Mouse (Mus musculus): ENCODE data around the gene Mrps25. TPM values are rescaled to one million over a fixed set of nuclear protein-coding genes. Genes with fewer than 3 reads are reported as not detected.

Gene Mrps25
- 10 to 100 TPM; 49.9 to 53.2 TPM for total RNA-seq (2021)

DNA sequence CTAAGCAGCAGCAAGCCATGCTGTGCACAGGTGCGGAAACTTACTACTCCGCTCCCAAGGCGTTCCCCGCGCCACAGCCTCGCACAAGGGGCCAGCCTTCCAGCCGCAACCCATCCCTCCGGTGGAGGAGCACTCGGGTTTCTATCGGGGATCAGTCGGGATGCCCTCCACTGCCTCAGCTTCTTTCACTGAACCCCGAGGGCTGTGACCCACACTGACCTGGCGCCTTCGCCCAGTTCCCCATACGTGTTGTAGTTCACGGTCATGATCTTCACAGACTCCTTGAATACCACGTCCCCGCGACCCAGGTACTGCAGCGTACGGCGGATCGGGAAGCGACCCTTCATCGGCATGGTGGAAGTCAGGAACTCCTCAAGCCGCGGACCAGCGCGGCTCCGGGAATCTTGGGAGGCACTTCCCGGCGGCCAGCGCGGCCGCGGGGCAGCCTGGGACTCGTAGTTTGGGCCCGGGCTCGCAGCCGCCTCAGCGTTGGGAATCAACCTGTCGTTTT lies at the start of gene Mrps25:
Gene Mrps25, minus strand, starts transcription at position 413 of the 511 bp plus-strand sequence.
- intact Hi-C loops (cut with DNase I) = loop anchor here (5.0 kb wide), 1 partner anchor 91 kb away; the partner anchor contains the start of gene Nr2c2

DNA sequence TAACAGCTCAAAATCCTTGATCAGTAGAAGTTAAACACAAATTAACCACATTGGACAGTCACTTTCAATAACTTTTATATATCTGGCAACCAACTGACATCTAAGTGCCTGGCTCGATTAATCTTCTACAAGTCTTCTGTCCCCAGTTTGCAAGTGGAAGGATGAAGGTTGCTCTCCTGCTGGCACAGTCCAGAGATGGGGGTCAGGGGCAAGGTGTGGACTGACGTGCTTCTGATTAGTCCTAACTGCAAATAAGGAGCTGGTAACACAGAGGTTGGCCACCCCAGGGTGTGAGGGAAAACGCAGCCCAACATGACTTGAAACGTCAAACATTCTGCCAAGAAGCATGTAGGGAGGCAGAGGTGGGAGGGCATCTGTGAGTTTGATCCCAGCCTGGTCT lies 47.9 kb upstream of the Mrps25 start:
- intact Hi-C loops (cut with DNase I) = no loop called here
- DNase-seq (ENCODE audit: extremely low spot score in 1 of 2, low spot score in 2 of 2) = no peak

More for the DNA sequence above, at the start of gene Mrps25:
- peak; percentile 56 to 80 for DNase-seq (ENCODE audit: extremely low spot score in 1 of 2, low spot score in 2 of 2)

DNA sequence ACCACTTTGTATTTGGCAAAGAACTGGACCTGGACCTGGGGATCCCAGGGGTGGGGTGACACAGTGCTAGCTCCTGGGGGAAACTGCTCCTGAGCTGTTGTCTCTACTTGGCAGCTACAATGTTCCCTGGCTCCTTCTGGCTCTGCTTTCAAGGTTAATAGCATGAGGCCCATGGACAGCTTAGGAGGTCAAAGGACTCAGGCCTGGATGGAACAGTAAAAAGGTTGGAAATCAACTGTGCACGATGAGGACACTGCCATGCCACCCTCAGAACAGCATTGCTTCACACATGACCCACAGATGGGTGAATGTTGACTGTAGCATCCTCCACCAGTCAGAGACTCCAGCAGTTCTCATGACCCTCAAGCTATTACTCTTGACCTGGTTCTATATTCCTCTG lies 47.5 kb upstream of the Mrps25 start:
- intact Hi-C loops (cut with DNase I) = no loop called here

DNA sequence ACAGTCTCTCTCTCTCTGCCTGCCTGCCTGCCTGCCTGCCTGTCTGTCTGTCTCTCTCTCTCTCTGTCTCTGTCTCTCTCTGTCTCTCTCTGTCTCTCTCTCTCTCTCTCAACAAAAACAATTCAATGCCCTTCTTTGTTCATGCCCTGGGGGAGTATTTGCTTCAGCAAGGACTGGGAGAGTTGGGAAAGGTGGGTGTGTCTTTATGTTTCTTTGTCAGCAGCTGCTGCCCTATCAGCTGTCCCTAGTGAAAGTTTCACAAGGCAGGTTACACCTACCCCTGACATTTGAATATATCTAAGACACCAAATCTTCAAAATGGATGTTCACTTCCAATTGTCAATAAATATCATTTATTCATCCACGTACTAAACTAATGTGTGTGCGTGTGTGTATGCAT lies 45.8 kb upstream of the Mrps25 start:
- DNase-seq (ENCODE audit: extremely low spot score in 1 of 2, low spot score in 2 of 2) = no peak
- intact Hi-C loops (cut with DNase I) = loop anchor here (10.0 kb wide), 1 partner anchor 515 kb away; no protein-coding TSS in a partner anchor

More for the DNA sequence above, 47.5 kb upstream of the Mrps25 start:
- no peak for DNase-seq (ENCODE audit: extremely low spot score in 1 of 2, low spot score in 2 of 2)

DNA sequence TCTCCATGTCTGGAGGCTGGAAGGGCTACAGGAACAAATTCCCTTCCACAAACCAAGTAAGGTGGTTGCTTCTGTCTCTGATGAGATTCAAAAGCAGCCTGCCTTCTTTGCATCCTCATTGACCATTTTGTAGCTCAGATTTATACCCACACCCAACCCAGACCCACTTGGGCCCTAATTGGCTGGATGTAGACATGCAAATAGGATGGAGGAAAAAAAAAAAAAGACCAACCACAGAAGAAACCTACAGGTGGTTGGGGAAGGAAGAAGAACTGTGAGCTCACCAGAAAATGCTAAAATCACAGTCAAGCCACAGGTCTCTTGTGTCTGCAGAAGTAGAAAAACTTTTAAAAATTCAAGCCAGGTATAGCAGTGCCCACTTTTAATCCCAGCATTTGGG lies 45.3 kb upstream of the Mrps25 start:
- intact Hi-C loops (cut with DNase I) = loop anchor here (10.0 kb wide), 1 partner anchor 516 kb away; no protein-coding TSS in a partner anchor

DNA sequence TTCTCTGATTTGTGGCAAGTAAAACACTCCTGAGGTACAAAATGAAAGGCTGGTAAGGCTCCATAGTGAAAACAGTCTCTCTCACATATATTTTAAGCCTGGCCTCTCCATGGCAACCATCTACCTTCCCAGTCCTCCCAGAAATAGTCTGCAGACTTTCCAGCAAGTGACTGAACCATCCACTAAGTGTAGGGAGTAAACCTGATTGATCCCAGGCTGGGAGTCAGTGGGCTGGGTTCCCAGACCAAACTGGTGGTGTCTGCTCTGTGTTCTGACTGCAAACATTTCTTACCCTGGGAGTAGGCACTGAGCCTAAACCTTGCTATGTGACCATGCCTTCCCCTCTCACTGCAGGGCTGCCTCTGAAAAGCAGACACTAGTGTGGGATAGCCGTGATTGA lies 41.1 kb upstream of the Mrps25 start:
- intact Hi-C loops (cut with DNase I) = loop anchor here (10.0 kb wide), 1 partner anchor 520 kb away; no protein-coding TSS in a partner anchor
- DNase-seq (ENCODE audit: extremely low spot score in 1 of 2, low spot score in 2 of 2) = peak in 1 of 2 experiments; percentile 27

More for the DNA sequence above, 45.3 kb upstream of the Mrps25 start:
- DNase-seq (ENCODE audit: extremely low spot score in 1 of 2, low spot score in 2 of 2) = no peak

DNA sequence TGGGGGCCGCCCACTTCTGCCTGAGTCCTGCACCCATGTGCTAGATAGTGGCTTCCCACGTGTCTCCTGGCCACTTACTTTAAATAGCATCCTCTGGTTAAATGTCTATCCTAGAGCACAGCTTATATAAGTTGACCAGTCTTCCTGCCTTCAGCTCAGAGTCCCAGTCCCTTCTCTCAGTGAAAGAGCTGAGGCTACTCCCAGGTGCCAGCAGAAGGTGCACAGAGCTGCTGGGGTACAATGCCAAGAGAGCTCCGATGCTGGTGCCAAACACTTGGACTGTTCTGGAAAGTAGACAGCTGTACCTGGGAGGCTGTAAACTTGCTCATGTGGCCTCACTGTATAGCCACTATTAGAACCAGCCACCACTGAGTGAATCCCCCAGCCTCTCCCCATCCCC lies 38.2 kb upstream of the Mrps25 start:
- no peak for DNase-seq (ENCODE audit: extremely low spot score in 1 of 2, low spot score in 2 of 2)
- intact Hi-C loops (cut with DNase I) = loop anchor here (10.0 kb wide), 1 partner anchor 523 kb away; no protein-coding TSS in a partner anchor

DNA sequence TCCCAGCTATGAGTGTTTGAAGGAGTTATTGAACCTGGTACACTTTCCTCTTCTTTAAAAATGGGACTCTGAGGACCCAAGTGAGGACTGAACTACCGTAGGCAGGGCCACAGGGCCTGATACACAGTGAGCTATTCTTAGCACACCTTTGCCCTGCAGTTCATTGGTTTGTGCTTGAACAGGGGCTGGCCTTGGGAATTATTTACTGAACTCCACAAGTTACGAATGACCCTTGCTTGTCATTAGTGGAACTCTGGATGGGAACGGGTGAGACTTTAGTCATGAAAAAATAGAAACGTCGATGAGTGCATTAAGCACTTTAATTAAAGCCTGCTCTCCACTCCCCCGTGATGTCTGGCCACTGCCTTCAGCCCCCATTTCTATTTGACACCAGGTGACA lies 37.8 kb upstream of the Mrps25 start:
- intact Hi-C loops (cut with DNase I) = loop anchor here (10.0 kb wide), 1 partner anchor 523 kb away; no protein-coding TSS in a partner anchor
- no peak for DNase-seq (ENCODE audit: extremely low spot score in 1 of 2, low spot score in 2 of 2)

DNA sequence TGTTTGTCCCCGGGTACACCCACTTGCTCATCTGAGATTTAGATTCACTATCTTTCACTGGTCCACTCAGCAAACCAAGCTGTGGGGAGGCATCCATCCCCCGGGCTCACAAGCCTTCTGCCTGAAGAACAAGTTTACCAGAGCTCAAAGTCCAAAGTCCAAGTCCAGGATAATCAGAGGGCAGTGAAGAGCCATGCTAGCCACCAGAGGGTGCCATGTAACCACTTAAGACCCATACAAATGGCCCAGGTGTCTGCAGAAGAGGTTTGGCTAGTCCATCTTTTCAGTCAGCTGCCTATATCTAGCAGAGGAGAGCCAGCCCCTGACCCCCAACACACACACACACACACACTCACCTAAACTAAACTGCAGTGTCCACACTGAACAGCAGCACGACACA lies 35.6 kb upstream of the Mrps25 start:
- peak; percentile 44 for DNase-seq (ENCODE audit: extremely low spot score in 1 of 2, low spot score in 2 of 2)
- intact Hi-C loops (cut with DNase I) = loop anchor here (1.0 kb wide), 1 partner anchor 50 kb away; no protein-coding TSS in a partner anchor

DNA sequence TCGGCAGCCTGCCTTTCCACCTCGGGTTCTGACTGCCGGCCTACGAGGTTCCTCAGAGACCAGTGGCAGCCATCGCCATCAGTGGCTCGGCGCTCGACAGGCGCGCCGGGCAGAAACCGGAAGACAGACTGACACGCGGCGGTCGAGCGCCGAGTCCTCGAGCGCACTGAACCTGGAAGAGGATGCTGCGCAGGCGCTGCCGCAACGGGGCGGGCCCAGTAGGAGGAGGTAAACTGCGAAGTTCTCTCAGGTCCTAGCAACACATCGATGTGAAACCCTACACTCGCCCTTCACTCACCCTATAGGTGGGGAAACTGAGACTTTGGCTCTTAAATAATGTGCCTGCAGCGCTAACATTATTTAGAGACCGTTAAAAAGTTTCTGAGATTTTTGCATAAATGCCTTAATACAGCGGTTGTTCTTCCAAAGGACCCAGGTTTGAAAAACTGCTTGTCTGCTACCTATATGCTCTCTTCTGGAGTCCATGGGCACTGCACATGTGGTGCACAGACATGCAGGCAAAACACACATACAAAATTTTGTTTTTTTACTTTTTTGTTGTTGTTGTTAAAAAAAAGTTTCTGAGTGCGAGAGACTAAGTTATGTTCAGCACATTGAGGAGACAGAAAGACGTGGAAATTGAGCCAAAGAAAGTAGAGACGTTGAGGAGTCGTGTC lies 31.1 kb upstream of the Mrps25 start, which contains the start of gene Rbsn:
Gene Rbsn, minus strand, starts transcription at position 153 of the 677 bp plus-strand sequence.
- intact Hi-C loops (cut with DNase I) = no loop called here

DNA sequence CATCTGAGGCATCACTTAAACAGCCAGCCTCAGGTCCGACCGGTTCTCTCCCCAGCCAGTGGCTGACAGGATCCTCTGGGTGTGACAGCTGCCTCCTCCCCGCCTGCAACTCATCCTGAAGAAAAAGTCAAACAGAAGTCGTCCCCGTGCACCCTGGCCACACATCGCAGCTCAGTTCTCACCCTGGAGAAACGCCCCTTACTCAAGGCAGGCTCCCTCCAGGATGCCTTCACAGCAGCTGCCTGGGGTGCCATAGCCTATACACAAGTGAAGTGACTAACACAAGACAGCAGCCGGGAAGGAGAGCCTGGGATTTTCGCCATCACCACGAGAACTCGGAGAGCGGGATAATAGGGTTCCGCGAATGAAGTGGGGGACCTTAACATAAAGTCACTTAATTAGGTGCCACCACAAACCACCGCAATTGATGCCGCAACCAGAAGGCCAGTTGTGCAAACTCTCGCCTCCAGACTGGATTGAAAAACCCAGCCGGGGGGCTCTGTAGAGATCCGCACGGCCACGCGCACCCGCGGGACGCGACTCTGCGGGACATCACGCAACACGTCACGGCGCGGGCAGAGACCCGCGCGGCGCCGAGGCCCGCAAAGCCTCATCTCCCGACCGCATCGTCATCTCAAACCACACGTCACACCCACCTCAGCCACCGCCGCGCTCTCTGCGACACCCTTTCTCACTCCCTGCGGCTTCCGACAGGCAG lies 30.4 kb upstream of the Mrps25 start:
- intact Hi-C loops (cut with DNase I) = no loop called here
- DNase-seq (ENCODE audit: extremely low spot score in 1 of 2, low spot score in 2 of 2) = peak in 1 of 2 experiments; percentile 6

More for the DNA sequence above, 31.1 kb upstream of the Mrps25 start, which contains the start of gene Rbsn:
- peak; percentile 83 to 95 for DNase-seq (ENCODE audit: extremely low spot score in 1 of 2, low spot score in 2 of 2)

DNA sequence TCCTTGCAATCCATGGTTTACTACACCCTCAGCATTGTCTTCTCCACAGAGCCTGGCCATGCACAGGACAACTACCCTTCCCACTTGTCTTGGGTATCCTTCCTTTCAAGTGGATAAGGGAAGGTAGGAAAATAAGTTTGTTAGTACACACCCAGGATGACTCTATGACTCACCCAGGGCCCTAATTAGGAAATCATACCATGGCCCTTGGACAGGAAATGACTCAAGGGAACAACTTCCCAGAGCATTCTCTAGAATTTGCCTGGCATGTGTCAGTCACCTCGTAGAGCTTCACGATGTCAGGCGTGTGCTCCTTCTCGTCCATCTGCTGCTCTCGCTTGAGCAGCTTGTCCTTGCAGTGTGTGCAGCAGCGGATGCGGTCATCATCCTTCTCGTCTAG lies 15.6 kb upstream of the Mrps25 start:
- DNase-seq (ENCODE audit: extremely low spot score in 1 of 2, low spot score in 2 of 2) = no peak
- intact Hi-C loops (cut with DNase I) = loop anchor here (5.0 kb wide), 1 partner anchor 37 kb away; no protein-coding TSS in a partner anchor

DNA sequence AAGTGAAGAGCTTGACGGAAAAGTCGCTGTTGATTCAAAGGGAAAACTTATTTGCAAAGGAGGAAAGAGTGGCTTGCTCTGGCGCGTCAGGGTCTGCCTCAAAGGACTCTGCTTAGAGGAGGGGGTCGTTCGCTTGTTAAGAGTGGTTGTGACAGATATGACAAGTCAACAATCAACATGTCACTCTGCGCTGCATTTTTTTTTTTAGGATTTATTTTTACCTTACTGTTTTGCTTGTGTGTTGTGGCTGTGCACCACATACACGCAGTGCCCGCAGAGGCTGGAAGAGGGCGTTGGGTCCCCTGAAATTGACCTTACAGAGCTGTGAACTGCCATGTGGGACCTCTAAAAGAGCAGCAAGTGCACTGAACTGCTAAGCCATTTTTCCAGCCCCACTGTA lies 345 bp upstream of the Mrps25 start:
- intact Hi-C loops (cut with DNase I) = loop anchor here (5.0 kb wide), 1 partner anchor 92 kb away; the partner anchor contains the start of gene Nr2c2

DNA sequence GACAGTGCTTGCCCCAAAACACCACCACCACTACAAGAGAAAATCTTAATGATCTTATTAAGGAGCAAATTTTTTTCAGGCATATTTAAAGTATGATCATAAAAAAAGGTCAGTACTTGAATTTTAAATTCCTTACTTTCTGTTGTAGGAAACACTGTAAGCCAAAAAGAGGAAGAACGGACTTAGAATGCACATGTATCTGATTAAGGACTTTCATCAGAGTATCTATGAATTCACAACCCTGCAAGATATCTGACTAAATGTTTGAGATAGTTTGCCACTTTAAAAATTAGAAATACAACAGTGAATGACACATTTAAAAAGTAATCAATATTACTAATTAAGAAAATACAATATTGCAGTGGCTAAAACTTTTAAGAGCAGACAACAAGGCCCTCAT lies 7.4 kb downstream of the Mrps25 start:
- no peak for DNase-seq (ENCODE audit: extremely low spot score in 1 of 2, low spot score in 2 of 2)
- intact Hi-C loops (cut with DNase I) = no loop called here

More for the DNA sequence above, 345 bp upstream of the Mrps25 start:
- DNase-seq (ENCODE audit: extremely low spot score in 1 of 2, low spot score in 2 of 2) = no peak

DNA sequence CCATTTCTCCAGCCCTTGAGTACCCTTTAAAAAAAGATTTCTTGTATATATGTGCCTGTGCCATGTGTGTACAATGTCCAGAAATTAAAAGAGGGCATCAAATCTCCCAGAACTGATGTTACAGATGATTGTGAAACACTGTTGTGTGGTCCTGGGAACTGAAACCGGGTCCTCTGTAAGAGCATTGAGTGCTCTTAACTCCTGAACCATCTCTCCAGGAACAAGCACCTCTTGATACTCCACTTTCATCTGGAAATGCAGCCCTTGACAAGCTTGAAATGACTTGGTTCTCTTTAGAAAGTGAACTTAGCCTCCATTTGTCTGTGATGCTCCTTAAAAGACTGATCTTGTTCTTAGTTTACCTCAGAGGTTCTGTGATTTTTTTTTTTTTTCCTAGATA lies 21.1 kb downstream of the Mrps25 start:
- DNase-seq (ENCODE audit: extremely low spot score in 1 of 2, low spot score in 2 of 2) = no peak
- intact Hi-C loops (cut with DNase I) = loop anchor here (5.0 to 10.0 kb wide), 2 partner anchors 35 to 278 kb away; no protein-coding TSS in a partner anchor

DNA sequence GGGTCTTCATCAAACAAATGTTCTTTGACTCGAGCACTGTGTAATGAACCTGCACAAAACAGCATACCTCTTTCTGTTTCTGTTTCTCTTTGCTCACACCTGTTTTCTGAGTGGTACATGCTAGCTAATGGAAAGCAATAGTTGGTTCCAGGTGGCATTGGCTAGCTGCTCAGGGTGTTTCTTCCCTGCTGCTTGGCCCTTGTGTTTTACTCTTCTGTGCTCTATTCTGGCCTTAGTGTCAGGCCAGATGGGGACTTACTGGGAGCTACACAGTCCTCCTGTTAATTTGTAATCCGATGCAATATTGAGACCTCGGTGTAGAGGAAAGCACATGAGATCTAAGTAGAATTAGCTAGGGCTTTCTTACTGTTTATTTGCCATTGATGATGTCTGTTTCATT lies 25.0 kb downstream of the Mrps25 start:
- intact Hi-C loops (cut with DNase I) = no loop called here

DNA sequence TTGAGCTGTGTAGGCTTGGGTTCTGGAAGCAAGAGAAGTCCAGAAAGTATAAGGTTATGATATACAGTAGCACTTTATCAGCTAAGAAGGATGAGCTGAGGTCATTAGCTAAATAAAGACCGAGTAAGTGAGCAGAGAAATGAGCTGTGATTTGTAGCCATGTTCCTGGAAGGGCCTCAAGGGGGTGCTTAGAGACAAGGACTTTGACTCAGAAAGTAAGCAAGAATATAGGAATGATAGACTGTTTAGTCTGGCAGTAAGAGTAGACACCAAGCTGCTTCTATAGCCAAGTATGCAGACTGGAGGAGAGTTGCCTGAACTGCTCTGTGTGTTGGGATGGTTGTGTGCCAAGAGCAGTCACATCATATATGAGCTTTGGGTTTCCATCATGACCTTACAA lies 30.1 kb downstream of the Mrps25 start:
- no peak for DNase-seq (ENCODE audit: extremely low spot score in 1 of 2, low spot score in 2 of 2)
- intact Hi-C loops (cut with DNase I) = no loop called here

More for the DNA sequence above, 25.0 kb downstream of the Mrps25 start:
- DNase-seq (ENCODE audit: extremely low spot score in 1 of 2, low spot score in 2 of 2) = no peak

DNA sequence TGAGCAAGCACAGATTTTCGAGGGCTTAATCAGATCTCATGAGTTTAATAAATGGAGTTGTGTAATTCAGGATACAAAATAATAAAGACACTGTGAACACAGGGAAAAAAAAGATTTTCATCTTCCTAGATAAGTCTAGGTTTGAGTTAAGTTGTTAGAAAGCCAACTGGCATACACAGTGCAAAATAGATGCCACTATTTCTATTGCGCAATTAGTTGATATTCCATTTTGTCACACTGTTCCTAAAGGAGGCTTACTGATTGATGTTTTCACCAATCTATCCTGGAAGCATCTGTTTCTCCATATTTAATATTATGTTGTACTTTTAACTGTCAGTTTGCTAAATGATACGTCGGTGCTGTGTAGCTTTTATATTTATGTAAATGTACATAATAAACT lies 38.0 kb downstream of the Mrps25 start:
- intact Hi-C loops (cut with DNase I) = no loop called here
- no peak for DNase-seq (ENCODE audit: extremely low spot score in 1 of 2, low spot score in 2 of 2)

DNA sequence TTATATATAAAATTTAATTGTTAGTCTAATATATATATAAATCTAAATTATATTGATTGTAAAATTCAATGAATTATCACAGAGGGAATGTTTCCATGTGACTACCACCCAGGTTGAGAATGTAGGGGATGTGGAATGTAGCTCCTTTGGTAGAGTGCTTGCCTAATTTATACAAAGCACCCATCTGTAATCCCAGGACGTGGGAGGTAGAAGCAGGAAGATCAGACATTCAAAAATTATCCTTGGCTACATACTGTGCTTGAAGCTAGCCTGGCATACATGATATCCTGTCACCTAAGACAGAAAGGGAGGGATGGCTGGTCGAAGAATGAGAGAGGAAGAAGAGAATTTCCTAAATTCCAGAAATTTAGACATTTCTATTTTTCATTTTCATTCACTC lies 47.5 kb downstream of the Mrps25 start:
- DNase-seq (ENCODE audit: extremely low spot score in 1 of 2, low spot score in 2 of 2) = no peak
- intact Hi-C loops (cut with DNase I) = no loop called here
